Mouse (Mus musculus) c-Kit-negative CD71-positive TER-119-positive erythroid progenitor cells, embryonic 14.5 days (primary cell): ENCODE results near the gene Phtf2.
"Not testable (repeated sequence)": the region's sequence is repeated elsewhere in the genome, so short reads cannot be mapped to it uniquely, and the experiment has no call there.

ENCODE experiments used
- DNase-seq: peaks from one replicate; pipeline ENCODE4 v3.0.0-alpha.2; 2013; ENCODE audit warnings: low read depth, low spot score

Gene Phtf2

DNA sequence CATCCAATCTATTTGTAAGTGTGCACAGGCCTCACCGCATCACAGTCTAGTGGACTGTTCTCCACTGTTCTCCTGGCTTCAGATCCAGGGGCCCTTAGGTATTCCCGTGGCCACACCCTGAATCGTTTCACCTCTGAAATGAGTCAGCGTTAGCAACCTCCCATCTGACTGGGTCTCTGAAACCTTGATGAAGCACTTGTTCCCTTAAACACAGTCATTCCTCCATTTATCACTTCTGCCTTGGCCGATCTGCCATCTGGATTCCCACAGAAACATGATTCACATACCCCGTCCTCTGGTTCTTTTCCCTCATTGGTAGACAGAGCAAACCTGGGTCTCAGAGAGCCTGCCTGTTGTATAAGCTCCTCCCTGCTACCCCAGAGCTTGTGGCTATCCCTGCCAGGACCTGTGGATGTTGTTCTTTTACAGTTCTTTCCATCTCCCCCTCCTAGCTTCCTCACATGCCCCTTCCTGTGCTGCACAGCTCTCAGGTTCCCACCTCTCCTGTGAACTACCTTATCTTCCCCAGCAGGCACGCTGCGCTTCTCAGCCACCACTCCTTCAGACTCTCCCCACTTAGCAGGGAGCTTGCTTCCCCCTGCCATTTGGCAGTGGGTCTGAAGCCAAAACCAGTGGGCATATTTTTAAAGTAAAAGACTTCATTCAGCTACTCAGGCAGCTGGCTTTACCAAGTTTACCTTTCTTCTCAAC lies 103.5 kb downstream of the Phtf2 start:
- DNase-seq, result no peak

DNA sequence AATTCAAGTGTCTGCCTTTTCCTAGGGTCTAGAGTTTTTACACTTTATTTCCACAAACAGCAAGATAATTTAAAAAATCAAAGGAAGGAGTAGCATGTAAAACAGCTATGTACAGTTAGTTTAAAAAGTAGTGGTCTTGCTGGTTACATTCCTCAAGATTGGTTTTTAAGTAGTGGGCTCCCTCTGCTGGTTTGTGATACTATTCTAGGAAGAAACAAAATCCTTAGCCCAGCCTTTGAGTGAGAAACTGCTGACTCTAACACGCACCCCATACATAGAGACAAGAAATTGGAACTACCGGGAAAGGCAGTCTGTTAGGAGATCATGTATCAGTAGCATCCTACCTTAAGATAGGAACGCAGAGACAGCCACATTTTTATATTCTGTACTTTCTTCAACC lies 108.6 kb downstream of the Phtf2 start:
- no peak for DNase-seq

DNA sequence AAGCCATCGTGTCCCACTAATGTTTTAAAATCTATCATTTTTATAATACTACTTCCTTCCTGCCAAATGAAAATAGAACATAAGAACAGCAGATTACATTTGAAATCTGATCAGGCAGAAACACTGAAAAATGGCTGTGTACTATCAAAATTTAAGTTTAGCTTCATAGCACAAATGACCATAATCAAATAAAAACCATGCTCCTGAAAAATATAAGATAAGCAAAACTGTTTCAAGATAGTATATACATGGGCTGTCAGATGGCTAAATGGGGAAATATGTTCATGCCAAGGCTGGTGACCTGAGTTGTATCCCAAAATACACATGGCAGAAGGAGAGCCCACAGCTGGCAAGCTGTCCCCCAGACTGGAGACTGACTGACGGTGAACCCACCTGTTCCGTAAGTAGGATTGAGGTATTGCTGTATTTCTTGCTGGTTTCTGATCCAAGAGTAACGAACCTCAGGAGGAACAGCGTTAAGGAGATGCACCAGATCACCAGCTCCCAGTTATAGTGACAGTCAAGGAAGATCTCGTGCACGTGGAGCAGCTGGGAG lies 116.5 kb downstream of the Phtf2 start:
- DNase-seq, result no peak

DNA sequence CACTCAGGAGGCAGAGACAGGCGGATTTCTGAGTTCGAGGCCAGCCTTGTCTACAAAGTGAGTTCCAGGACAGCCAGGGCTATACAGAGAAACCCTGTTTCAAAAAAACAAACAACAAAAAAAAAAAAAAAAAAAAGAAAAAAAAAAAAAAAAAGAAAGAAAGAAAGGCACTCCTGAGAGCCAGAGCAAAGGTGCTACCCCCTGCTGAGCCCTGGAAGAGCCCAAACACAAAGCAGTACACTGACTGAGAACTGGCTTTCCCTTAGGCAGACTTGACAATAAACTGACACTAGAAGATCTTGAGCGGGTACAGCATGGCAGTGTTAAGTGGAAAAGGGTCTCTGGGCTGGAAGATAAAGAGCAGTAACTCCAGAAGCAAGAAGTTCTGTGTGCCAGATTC lies 119.5 kb downstream of the Phtf2 start:
- not testable (repeated sequence) for DNase-seq

GRCm38 (mm10) chr5:20760368-20761162 lies 121.4 kb downstream of the Phtf2 start:
- DNase-seq, result no peak

DNA sequence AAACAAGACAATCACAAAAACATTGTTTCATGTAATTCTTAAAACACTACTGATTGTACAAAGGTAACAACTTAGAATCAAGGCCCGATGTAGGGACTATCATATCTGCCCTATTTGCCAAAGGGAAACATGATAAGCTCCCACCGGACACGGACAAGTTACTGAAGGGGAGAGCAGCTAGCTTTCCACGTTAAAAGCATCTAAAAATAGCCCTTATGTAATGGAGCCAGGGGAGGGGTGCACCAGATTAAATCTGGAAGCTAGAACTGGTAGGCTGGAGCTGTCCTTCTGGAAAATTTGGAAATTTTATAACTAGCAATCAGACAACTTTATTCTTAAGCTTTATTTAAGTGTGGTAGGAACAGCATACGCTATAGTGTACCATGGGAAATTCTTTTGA lies 122.2 kb downstream of the Phtf2 start:
- no peak for DNase-seq

DNA sequence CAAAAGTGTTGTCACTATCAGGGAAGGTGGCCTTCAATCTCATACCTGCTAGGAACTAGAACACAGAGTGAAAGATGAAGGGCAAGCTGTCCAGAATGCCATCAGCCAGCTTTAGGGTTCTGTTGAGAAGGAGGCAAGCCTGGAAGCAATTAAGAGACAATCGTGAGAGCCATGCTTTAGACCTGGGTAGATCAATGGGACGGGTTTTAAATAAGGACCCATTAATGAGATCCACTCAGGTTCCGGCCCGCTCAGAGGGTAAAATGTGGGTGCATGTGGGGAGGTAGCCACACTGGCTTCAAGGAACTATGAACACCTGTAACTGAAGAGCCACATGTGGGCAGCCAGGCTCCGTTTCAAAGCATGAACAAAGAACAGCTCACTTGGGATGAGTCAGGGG lies 128.0 kb downstream of the Phtf2 start:
- no peak for DNase-seq

GRCm38 (mm10) chr5:20753096-20753495 lies 128.8 kb downstream of the Phtf2 start:
- no peak for DNase-seq

- DNase-seq, result no peak
Measured at GRCm38 (mm10) chr5:20751696-20752095, 130.2 kb downstream of the Phtf2 start.

- DNase-seq, result no peak
Measured at GRCm38 (mm10) chr5:20751000-20751399, 130.9 kb downstream of the Phtf2 start.

- no peak for DNase-seq
Measured at GRCm38 (mm10) chr5:20749535-20749934, 132.4 kb downstream of the Phtf2 start.

DNA sequence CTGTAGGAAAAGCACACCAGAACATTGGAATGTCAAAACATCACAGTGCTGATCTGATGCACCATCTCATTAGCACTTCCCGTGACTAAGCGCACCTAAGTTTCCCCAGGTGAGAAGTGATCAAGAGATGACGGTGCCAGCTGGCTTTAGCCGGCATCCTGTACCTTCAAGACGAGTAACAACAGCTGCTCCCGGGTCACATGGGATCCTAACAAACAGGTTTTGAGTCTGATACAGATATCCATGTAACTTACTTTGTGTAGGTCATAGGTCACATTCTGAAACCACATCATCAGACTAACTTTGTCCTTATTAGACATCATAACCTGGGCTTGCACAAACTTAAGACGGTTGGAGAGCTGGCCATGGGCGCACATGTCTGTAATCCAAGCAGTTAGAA lies 133.1 kb downstream of the Phtf2 start:
- no peak for DNase-seq

DNA sequence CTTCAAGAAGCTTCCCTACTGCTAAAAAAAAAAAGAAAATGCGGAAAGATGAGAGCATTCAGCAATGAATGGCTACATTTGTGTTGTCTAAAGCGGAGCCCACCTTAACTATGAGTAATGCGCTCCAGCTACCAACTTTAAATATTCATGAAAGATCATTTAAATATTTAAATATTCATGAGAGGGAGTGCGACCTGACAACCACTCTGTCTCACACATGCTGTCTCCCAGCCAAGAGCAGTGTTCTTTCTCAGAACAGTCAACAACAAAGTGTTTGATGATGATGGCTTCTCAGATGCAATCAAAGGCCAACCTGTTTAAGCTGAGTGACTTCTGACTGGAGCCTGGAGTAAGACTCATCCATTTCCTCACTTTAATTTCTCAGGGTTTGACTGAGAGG lies 133.8 kb downstream of the Phtf2 start:
- DNase-seq, result no peak

DNA sequence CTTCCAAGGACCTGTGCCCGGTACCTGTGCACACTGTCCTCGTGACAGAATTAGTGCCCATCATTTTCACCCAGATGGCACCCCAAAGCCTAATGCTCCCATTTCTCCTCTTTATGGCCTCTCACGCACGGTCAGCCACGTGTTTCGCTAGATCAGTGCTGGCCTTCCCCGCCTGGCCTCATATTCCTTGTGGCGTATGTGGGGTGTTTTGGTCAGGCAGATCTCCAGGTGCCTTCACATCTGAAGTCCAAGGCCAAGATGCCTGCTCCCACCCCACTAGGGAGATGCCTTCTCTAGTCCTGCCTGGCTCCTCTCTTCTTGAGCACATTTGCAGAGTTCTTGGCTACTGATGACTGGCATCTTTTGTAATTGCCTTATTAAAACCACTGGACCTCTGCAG lies 140.0 kb downstream of the Phtf2 start:
- no peak for DNase-seq

DNA sequence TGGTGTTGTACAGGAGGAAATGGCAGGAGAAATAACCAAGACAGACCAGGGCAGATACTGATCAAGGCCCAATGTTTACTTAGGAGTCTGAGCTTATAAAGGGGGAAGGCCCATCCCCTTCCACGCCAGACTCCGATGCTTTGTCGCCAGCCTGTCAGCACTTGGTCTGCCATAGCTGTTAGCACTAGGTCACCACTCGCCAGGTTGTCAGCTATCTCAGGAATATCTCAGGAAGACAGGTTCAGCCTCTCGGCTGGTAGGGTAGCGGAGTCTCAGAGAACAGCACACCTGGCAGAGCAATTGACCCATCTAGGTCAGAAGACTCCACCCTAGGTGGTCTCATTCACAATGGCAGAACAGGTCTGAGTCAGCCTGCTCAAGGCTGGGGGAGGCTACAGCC lies 140.7 kb downstream of the Phtf2 start:
- DNase-seq, result no peak

DNA sequence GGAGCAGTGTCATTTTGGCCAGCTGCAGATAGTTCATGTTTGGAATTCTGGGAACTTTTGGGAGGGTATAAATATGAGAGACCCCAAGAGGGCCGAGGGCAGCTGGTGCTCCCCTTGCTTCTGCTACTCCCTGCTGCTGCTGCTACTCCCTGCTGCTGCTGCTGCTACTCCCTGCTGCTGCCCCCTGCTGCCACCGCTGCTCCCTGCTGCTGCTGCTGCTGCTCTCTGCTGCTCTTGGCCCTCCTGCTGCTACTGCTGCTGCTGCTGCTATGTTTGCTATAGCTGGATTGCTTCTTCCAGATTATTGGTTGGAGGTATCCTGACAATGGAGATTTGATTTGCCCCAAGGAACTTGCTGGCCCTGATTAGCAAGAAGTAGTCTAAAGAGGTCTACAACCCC lies 143.1 kb downstream of the Phtf2 start:
- no peak for DNase-seq

- not testable (repeated sequence) for DNase-seq
Measured at GRCm38 (mm10) chr5:20723226-20723625, 158.7 kb downstream of the Phtf2 start.

- no peak for DNase-seq
Measured at GRCm38 (mm10) chr5:20720201-20720900, 161.6 kb downstream of the Phtf2 start.

DNA sequence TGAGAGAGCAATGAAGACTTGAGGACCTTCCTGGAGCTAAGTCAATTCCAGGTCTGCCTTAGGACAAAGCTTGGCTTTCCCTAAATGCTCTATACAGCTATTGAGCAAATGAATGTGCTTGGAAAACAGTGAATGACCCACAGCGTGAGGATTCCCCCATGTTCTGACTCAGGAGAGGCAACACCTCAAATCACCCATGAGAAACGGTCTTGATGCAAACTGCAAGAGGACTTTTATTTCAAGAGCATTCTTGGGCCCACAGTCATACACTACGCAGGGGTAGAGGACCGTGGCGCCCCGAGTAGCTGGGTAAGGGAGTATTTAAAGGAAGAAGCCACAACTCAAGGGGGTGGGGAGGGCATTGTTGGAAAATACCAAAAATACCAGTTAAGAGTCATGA lies 165.9 kb downstream of the Phtf2 start:
- DNase-seq, result not testable (repeated sequence)

DNA sequence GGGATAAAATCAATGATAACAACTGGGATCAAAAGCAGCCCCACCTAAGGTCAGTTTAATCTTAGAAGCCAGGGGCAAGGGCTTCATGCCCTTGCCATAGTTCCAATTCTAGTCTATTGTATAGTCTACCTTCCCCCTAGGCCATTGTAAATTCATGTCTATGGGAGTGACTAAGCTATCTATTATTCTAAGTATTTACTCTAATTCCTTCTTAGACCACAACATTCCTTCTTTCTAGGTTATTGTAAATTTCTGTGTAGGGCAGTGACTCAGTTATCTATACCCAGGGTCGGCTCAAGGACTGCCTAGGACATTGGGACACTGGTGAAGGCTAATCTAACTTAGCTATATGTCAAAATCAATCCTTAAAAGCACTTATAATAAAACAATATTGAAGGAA lies 167.3 kb downstream of the Phtf2 start:
- DNase-seq, result not testable (repeated sequence)

GRCm38 (mm10) chr5:20710845-20711244 lies 171.1 kb downstream of the Phtf2 start:
- DNase-seq, result not testable (repeated sequence)
